Mouse (Mus musculus) gastrocnemius, postnatal 25 days (tissue): Measurements from ENCODE around the gene Cisd1. TPM values are rescaled to one million over a fixed set of nuclear protein-coding genes. Genes with fewer than 3 reads are reported as not detected.

Source experiments
- DNase-seq: peaks from one replicate; pipeline ENCODE4 v3.0.0; 2022
- total RNA-seq, 2 experiments: library from RNA; stranded (reverse); gene quantifications; 1 replicate in 1 of 2; 2 replicates in 1 of 2; pipeline ENCODE4 v1.2.3; 2021

The Cisd1 gene
- total RNA-seq, 2 experiments from 2014 or later: 192 to 199 TPM

DNA sequence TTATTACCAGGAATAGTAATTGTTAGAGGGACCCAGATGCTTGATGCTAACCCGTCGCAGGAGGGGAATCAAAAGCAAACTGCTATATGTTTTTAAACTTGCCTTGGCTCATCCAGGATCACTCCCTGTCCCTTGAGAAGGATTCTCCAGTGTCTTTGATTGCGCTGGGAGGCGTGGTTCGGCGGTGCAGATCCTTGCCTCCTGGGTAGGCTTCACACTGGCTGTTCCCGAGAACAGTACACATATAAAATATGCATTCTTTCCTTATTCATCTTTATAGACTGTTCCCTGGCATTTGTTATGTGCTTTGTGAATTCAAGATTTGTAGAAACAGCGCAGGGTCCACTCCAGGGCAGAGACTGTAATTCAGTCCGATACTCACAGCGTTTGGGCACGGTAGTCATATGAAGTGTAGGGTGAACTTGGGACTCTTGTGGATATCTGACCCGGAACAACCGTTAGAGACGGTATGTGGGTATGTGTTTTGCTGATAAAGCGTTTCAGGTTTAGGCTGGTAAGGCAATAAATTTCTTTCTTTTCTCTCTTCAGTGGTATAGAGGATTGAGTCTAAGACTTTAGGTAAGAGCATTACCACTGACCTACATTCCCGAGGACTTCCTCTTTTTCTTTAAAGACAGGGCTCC lies 4.0 kb upstream of the Cisd1 start:
- DNase-seq: no peak

DNA sequence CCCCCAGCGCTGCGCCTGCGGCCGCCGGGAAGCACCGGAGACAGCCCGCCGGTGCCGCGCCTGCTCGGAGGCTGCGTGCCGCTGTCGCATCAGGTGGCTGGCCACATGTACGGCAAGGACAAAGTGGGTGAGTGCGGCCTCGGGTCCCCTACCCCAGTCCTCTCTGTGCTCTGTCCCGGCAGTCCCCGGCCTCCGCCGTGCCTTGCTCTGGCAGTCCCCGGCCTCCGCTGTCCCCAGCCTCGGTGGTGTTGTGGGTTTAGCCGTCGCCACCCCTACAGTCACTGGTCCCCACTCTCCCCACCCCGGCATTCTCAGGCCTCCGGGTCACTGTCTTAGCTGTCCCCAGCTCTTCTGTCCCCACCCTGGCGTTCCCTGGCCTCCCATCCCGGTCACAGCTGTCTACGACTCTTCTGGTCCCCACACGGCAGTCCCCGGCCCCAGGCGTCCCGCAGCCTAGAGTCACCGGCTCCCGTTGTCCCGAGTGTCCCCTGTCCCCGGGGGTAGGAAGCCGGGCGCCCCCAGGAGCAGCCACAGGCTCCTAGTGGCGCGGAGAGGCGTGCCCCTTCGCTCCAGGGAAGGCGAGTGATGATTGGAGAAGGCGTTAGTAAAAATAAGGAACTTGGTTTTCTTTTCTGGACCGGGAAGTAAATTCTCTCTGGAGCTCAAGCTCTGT lies 3.3 kb upstream of the Cisd1 start:
- DNase-seq: no peak

DNA sequence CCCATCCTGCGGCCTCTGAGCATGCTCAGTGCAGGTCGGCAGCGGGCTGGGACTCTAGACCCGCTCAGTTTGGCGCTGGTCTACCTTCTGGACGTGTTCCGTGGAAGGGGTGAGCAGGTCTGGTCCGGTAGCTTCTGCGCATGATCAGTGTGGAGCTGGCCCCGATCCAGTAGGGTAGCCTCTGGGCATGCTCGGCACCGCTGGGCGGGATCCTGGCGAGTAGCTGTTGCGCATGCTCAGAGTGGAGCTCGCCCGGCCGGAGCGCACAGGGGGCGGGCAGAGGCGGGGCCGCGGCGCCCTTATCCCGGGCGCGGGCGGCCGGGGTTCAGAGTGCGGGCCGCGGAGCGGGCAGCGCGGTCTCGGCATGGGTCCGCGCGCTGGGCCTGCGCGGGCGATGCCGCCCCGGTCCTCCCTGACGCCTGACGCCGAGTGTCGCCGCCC lies 2.8 kb upstream of the Cisd1 start, which contains the start of gene Ipmk:
TSS of gene Ipmk (plus strand) at position 255 of the 441 bp plus-strand sequence.
- DNase-seq: peak; percentile 99

DNA sequence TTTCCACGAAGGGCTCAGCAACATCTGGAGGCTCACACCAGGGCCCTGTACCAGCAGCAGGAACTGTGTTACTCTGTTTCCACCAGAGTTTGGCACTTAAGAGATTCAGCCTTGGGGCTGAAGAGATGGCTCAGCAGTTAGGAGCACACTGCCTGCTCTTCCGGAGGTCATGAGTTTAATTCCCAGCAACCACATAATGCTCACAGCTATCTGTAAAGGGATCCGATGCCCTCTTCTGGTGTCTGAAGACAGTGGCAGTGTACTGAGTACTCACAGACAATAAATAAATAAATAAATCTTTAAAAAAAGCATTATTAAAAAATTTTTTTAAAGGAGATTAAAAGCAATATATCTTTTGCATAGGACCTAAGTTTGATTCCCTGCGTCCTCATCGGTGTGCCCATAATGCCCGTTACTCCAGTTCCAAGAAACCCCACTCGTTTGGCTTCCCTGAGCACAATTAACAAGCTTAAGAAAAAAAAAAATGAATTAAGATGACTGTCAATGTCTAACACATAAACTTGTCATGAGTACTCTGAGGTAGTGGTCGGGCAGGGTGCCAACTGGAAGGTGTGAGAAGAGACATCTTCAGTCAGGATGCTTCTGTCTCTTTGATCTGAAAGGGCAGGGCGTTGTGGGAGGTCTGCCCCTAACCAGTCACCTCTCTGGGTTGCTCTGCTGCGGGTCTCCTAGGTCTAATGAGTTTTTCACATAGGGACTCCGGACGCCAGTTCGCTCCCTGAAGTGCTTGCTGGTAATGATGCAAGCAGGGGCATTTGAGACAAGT lies 2.2 kb upstream of the Cisd1 start:
- DNase-seq: no peak

DNA sequence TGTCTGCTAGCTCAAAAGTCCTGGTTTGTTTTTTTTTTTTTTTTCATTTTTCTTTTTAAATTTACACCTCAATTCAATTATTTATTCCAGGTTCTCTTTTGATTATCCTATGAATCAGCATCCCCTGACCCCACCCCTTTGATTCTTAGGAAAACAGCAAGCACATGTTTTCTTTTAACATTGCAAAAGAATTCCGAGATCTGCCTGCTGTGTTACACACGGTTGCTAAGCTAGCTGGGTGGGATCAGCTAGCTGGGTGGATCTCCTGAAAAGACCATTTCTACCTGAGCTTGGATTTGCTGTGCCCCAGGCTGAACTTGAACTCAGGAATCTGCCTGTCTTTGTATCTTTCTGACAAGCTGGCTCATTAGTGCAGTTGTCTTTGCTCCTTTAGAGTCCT lies 1.4 kb upstream of the Cisd1 start:
- no peak for DNase-seq

DNA sequence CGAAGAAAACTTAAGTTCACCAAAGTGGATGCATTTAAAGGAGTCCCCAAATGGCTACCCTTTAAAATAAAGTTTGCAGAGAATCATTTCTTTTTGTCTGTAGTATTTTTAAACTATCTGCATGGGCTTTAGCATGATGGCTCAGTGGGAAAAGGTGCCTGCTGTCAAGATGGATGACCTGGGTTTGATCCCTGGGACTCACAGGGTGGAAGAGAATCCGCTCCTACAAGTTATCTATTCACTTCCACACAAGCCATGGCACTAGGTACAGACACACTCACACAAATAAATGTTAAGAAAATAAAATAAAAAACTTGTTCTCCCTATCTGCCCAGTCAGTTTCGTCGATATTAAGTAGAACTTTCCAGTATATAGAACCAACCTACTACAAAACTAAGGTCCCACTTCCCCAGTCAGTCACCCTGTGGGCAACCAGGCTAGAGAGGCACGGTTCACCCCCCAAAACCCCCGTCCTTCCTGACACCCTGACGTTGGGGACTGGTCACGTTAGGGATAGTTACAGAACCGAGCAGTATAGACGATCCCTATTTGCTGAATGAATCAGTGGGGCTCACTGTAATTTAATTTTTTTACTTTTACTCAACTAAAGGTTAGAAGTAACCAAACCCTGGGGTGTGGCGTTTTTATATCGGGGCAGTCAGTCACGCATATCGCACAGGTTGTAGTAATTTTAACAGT lies 1.0 kb downstream of the Cisd1 start:
- no peak for DNase-seq

DNA sequence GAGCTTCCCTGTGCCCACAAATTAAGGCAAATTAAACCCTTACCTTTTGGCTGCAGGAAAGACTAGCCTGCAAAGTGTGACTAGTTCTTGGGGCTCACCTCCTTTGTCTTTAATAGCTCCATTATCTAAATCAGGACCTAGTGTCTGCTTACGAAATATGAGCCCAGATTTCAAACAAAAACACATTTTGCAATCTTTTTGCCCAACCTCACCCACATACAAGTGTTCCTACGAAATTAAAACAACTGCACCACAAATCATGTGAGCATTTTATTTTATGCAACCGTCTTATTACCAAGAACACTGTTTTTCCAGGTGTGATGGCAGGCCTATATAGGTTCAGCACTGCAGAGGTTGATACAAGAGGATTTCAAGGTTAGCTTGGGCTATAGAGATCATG lies 1.6 kb downstream of the Cisd1 start:
- no peak for DNase-seq

DNA sequence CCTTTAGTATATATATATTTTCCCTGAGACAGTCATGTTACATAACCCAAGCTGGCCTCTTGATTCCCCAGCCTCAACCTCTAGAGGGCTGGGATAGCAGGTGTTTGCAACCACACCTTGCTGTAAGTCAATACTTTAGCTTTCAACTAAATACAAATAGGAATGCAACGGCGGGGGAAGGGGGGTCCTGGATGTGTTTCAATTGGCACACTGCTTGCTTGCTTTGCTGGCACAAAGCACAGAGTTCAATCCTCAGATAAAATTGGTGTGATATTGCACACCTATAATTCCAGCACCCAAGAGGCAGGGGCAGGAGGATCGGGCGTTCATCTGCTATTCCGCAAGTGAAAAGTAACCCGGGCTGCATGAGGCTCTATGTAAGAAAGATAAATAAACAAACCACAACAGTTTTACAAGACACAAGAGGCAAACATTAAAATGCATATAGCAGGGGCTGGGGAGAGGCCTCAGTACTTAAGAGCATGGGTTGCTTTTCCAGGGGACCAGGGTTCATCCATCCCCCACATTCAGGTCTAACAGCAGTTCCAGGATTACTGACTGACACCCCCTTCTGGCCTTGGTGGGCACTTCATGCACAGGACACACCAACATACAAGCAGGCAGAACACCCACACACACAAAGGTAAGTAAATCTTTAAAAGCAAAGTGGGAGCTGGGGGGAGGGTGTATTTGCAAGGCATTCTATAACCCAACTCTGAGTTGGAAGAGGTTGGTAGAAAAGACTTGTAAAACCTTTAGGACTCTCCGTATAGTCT lies 2.5 kb downstream of the Cisd1 start:
- DNase-seq: no peak

DNA sequence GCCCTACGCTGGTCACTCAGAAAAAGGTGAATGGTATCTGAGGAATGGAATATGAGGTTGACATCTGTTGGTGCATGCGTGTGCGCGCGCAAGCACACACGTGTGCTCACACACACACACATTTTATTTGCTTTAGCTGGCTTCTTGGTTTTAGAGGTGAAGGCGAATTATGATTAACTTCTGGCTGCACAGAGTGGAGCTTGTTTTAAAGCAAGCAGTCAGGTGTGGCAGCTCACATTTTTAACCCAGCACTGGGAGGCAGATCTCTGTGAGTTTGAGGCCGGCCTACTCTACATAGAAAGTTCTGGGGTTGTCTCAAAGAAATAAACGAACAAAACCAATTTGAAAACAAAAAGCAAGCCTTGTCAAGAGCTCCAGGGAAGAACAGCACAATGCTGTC lies 3.5 kb downstream of the Cisd1 start:
- no peak for DNase-seq

DNA sequence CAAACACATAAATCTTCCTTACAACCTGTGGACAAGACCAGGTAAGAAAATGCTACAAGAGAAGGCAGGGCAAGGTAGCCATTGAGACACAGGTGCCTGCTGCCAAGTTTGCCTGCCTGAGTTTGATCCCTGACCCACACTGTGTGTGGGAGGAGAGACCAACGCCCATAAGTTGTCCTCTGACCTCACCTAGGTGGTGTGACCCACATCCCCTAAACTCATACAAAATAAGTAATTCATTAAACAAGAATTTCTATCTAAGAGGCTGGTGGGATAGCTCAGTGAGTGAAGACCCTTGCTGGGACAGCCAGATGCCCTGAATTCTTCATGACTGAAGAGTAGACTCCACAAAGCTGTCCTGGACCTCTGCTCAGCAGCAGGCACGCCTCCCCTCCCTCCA lies 4.6 kb downstream of the Cisd1 start:
- DNase-seq: no peak

DNA sequence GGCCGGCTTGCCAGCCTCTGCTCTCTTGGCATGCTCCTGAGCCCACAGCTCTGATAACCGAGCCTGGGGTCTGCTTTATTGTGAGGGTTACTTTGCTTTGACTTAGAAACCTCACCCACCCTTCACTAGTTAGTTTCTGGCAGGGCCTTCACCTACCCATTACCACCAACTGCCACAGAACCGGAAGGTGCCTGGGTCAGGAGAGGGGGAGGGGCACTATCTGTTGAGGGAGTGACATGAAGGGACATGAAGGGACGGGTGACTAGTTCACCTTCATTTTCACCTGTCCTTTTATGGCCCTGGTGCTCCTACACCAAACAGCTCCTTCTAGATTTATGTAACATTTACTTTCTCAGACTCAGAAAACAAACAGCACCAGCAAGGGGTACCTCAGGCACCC lies 5.3 kb downstream of the Cisd1 start:
- no peak for DNase-seq

DNA sequence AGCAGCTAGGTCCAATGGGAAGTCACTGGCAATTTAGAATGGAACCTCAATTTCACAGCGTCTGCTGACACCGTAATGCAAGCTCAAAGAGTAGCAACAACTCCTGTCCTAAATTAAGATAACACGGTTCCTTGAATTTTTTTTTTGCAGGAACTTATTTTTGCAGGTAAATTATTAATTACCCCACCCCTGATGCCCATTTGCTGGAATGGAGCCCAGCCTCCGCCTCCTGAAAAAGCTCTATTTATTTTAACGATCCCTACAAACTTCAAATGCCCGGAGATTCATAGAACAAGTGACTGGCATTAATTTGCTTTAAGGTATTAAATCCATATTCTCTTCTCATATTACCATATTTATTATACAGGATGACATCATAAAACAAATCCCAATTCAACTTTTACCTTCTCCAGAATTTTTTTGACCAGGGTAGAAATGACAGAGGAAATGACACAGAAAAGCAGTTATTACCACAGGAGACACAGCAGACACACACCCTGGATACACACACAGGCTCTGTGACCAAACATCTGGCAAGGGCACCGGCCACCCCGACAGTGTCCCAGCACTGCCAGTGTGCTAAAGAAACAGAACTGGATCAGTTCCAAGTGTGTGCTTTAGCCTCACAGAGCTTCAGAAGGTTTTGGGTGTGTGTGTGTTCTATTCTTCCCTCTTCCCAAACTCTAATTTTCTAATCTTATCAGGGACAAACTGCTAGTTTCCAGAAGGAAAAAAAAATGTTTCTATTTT lies 6.4 kb downstream of the Cisd1 start:
- no peak for DNase-seq

DNA sequence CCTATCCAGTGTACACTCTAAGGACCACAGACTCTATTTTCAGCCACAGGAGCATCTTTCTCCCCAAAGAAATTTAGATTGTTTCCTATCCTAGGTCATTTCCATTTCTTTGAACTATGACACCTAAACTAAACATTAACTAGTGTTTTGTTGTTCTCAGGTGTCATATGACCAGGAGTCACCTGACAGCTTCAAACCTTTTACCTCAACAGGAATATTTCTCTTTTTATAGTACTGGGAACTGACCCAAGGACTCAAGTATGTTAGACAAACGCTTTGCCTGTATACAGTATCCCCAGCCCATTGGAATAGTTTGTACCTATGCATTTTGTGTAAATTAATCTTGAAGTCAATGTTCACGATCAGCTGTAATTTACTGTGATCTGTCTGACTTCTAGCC lies 7.0 kb downstream of the Cisd1 start:
- no peak for DNase-seq

DNA sequence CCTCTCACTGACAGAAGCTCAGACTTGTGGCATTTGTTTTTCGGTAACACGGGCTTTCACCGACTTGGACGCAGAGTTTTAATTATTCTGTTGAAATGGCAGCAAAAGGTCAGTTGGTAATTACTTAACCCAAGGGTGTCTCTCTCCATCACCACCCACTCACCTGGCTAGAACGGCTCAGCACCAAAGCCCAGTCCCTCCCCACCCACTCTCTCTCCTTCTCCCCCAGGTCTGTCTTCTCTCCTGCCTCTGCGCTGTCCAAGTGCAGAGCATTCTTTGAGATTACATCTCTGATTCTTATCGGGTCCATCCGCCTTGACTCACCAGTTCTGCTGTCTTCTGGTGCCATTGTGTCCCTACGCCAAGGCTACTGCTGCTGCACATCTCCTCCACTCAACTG lies 11.9 kb downstream of the Cisd1 start:
- no peak for DNase-seq

DNA sequence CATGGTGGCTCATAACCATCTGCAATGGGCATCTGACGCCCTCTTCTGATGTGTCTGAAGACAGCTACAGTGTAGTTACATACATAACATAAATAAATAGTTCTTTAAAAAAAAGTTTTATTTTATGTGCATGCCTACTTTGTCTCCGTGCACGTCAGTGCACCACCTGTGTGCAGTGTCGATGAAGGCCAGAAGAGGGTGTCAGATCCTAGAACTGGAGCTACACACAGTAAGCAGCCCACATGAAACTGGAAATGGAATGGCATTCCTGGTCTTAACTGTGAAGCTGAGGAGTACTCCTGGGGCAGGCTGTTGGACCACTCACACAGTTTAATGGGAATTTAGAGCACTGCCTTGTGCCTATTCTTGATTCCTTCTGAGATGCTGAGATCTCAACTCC lies 12.4 kb downstream of the Cisd1 start:
- no peak for DNase-seq

DNA sequence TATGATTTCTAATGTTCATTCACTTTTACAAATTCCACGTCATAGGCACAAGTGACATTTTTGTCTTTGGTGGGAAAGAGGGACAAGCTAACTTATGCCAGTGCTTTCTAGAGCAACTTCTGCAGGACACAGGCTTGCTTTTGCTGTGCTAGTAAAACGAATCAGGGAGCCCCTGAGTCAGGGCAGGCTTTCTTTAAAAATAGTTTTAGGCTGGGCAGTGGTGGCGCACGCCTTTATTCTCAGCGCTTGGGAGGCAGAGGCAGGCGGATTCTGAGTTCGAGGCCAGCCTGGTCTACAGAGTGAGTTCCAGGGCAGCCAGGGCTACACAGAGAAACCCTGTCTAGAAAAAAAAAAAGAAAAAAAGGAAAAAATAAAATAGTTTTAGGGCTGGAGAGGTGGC lies 12.8 kb downstream of the Cisd1 start:
- no peak for DNase-seq

DNA sequence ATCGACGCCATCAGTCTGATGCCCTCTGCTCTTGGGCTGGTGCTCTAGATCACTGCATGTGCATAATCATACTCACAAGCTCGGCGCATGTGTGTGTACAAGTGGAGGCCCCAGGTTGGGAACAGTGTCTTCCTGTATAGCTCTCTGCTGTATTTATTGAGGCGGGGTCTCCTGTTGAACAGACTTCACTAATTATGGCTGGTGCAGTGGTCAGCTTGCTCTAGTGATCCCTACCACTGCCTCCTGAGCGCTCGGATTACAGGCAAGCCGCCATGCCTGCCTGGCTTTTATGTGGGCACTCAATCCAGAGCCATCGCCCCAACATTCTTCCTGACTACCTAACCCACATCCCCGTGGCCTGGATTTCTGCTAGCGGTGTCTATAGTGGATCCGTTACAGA lies 14.7 kb downstream of the Cisd1 start:
- no peak for DNase-seq

DNA sequence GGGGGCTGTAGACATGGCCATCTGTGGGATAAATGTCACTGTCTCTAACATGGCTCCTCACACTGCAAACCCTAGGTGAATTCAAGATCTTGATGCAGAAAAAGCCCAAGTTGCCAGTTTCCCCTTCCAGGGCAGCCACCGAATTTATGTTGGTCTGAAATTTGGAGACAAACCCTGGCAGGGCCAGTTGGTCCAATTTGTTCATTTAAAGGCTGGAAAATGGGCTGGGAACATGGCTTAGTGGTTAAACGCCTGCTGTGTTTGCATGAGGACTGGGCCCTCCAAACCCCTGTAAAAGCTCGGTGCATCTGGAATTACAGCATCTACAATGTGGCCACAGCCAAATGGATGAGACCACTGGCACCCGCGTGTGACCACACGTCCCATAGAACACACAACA lies 15.5 kb downstream of the Cisd1 start:
- no peak for DNase-seq

DNA sequence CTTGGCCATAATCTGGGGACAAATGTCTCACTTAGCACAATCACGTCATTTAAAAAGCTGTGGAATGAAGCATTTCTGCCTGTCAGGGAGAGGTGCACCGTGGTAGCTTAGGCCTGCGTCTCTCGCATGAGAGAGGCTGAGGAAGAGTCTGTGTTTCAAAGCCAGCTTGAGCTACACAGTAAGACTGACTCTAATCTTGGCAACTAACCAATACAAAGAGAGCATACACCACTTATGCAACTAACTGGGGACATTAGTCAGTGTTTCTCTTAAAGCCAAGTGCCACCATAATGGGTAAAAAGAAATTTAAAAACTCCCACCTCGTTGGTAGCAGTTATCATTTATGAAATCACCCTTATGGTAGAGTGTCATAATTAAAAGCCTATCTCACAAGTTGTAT lies 15.9 kb downstream of the Cisd1 start:
- no peak for DNase-seq

DNA sequence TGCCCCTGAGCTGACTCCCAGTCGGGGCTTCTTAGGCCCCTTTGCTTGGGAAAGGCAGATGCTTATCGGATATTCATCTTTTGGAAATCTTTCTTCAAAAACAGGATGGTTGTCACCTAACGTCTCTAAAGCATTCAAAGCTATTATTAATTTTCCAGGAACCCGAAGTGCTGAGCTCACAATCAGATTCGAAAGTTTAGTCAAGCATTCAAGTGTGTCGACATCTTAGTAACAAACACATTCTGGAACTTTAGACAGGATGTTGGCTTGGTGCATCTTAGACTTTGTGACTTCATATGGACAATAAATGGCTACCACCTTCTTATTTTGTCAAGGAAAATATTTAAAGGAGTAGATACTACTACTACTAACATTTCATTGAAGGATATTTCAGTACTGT lies 16.4 kb downstream of the Cisd1 start:
- DNase-seq: no peak

DNA sequence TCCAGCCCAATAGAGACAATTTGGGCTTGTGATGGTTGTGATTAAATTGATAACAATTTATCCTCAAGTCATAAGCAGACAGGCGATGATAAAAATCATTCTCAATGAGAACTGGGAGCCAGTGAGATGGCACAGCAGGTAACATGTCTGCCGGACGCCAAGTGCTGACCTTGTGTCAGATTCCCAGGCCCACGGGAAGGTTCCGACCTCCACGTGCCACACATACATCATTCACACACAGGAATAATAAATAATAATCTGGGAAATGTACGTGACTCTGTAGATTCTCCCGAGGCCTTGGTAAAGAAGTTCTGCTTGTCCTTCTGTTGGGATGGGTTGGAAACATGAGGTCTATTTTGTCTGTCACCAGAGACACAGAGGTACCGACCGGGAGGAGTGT lies 17.4 kb downstream of the Cisd1 start:
- no peak for DNase-seq
